Mouse (Mus musculus): Measurements from ENCODE around the gene Tbc1d9.

- TF ChIP-seq CTCF (IDR thresholded peaks at IDR 0.05; ENCODE audit: low read depth) (no peak), EP300 (IDR thresholded peaks at IDR 0.05; ENCODE audit: low read depth) (no peak)
Observed at GRCm38 (mm10) chr8:83315691-83316090, 150.5 kb downstream of the Tbc1d9 start.
